Mouse (Mus musculus) small intestine, adult 2 months (tissue): ENCODE results near the gene Lrp5.

Source experiments
- CTCF ChIP-seq: fragments of 200-500 bp; IDR thresholded peaks from 2 replicates; pipeline ENCODE4 v1.5.1; 2012; ENCODE audit warnings: low read depth, mild to moderate bottlenecking, control low read depth, inconsistent platforms, low read length, moderate library complexity, mixed read lengths; ENCODE audit not compliant: insufficient replicate concordance, insufficient read length; ENCODE audit errors: extremely low read depth
- POLR2A ChIP-seq: fragments of 200-500 bp; IDR thresholded peaks from 2 replicates; pipeline ENCODE4 v1.6.1; 2012; ENCODE audit warnings: low read depth, mild to moderate bottlenecking, control low read depth, inconsistent platforms, low read length, moderate library complexity

- TF ChIP-seq POLR2A (no peak), CTCF (no peak)
These were observed 8.6 kb upstream of the Lrp5 start for GRCm38 (mm10) chr19:3695006-3695405.
